Mouse (Mus musculus) left cerebral cortex, postnatal 36 days (tissue): ENCODE measurements around the gene Bid. TPM values are rescaled to one million over a fixed set of nuclear protein-coding genes. Genes with fewer than 3 reads are reported as not detected.
"Not testable (repeated sequence)": the region's sequence is repeated elsewhere in the genome, so short reads cannot be mapped to it uniquely, and the experiment has no call there.

Experiments
- DNase-seq, 2 experiments: peaks; one replicate each; pipeline ENCODE4 v3.0.0; 2021 to 2022; ENCODE audit warnings: low spot score in 2 of 2, mixed read lengths in 1 of 2
- intact Hi-C: fragments of 180-260 bp; cut with DNase I; formaldehyde crosslinking; loops from one replicate; pipeline ENCODE4 v1.15.1; 2025
- total RNA-seq, 2 experiments: library from RNA; stranded (reverse); gene quantifications; 2 replicates each; pipeline ENCODE4 v1.2.3; 2021

The Bid gene
- total RNA-seq, 2 experiments from 2014 or later = 10.0 to 12.4 TPM

DNA sequence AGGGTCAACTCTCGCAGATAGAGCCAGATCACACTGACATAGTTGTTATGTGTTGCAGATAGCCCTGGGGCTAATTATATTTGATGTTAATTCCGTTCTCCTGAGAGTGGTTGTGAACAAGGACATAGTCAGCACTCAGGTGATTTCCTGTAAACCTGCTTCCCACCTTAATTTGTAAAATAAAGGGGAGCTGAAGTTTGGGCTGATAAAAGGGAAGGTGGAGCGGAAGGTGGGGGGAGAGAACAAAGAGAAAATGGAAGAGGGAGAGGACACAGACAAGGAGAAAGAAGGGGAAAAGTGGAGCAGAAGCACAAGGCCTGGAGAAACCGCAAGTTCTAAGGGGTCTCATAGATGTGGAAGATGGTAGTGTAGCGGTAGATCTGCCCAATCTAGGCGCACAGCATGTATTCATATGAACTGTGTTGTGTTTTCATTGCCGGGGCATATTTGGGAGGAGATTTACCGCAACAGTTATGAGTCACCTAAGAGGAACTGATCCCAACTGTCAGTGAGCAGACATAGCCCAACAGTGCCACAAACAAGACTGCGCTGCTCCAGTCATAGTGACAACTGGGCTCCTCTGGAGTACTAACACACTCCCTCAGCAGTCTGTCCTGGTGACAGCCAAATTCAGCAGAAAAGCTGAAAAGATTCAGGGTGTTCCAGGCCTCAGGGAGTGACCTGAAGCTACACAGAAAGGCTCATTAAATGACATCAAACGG lies 8.6 kb downstream of the Bid start:
- intact Hi-C loops = not testable (repeated sequence)

GRCm38 (mm10) chr6:120906521-120906920 lies 10.1 kb downstream of the Bid start:
- intact Hi-C loops = no loop called here

More for the DNA sequence above, 8.6 kb downstream of the Bid start:
- DNase-seq = not testable (repeated sequence)

GRCm38 (mm10) chr6:120905111-120905510 lies 11.5 kb downstream of the Bid start:
- intact Hi-C loops = no loop called here
- no peak for DNase-seq

More at GRCm38 (mm10) chr6:120906521-120906920, 10.1 kb downstream of the Bid start:
- no peak for DNase-seq

- intact Hi-C loops = no loop called here
- no peak for DNase-seq
These were observed 12.7 kb downstream of the Bid start for GRCm38 (mm10) chr6:120903961-120904360.

DNA sequence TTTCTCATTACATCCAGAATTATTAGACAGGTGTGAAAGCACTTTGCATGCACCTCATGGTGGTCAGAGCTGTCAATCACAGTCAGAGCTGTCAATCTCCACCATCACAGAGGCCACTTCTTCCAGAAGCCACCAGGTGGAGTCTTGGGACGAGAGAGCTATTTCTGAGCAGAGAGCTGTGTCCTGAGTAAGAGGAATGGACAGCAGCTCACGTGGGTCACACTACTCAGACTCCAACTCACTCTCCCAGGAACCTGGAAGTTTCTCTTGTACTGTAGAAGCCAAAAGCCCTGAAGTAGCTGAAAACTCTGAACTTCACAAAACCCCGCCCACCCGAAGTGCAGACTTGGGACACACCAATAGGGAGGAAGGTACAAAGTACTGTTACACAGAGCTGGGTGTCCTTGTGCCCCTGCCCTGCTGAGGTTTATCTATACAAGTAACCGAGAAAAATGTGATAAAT lies 13.2 kb downstream of the Bid start:
- intact Hi-C loops = no loop called here
- DNase-seq = no peak

GRCm38 (mm10) chr6:120901776-120902645 lies 14.6 kb downstream of the Bid start:
- intact Hi-C loops = no loop called here
- no peak for DNase-seq

- intact Hi-C loops = no loop called here
- peak in 1 of 2 experiments; percentile 28 for DNase-seq
These were observed 18.3 kb downstream of the Bid start for GRCm38 (mm10) chr6:120898188-120898833.

DNA sequence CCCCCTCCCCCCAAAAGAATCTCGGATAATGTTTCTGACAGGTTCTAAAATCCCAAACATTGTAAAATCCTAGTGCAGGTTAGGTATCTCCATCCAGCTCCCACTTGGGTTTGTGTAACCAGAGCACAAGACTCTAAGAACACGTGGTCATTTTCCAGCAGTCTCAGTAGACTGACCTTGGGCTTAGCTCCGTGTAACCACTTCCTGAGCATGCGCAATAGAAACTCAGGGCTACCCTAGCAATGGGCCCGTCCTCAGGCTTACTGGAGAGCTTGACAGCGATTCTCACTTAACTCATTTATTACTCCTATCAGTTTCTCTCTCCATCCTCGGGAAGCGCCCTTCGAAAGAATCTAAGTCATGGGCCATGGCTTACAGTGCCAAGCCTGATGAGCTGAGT lies 22.1 kb downstream of the Bid start:
- DNase-seq = no peak
- intact Hi-C loops = no loop called here

- no peak for DNase-seq
- intact Hi-C loops = no loop called here
These were observed 22.6 kb downstream of the Bid start for GRCm38 (mm10) chr6:120894089-120894488.

DNA sequence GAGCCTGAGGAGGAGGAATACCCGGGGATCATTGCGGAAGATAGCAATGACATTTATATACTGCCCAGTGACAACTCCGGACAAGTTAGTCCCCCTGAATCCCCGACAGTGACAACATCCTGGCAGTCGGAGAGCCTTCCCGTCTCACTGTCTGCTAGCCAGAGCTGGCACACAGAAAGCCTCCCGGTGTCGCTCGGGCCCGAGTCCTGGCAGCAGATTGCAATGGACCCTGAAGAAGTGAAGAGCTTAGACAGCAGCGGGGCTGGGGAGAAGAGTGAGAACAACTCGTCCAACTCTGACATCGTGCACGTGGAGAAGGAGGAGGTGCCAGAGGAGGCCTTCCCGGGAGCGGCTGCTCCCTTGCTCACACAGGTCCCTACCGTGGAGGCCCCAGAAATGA lies 30.0 kb downstream of the Bid start:
- DNase-seq = no peak
- intact Hi-C loops = no loop called here

DNA sequence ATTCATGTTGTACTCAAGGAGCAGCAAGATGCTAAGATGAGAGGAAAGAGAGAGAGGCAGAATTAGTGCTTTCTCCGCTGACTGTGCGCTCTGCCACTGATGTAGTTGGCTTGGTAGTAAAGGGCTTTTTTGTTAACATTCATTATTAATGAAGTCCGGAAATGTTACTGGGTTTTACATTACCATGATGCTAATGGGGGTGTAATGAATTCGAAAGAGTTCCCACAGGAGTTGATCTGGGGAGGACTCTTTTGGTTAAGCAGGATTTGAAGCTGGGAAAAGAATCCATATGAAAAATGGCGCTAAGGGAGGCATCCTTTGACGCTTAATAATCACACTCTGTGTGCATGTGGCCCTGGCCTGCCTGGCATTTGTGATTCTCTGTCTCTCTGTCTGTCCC lies 32.2 kb downstream of the Bid start:
- DNase-seq = no peak
- intact Hi-C loops = no loop called here

GRCm38 (mm10) chr6:120879046-120879445 lies 37.6 kb downstream of the Bid start:
- no peak for DNase-seq
- intact Hi-C loops = no loop called here

DNA sequence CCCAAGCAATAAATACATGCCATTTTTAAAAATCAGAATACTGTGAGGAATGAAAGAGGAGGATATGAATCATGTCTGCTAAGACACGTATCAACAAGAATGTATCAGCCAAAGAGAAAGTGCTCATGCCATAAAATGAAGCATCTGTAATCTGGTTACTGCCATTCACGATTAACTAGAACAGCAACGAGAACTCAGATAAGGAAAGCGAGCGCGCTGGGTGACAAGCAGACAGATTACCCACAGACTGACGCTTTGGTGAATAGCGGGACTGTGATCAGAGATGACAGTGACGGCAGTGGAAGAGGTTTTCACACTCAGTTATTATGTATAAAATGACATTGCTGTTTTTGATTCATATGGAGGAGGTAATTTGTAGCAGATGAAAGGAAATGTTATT lies 42.8 kb downstream of the Bid start:
- no peak for DNase-seq
- intact Hi-C loops = no loop called here

DNA sequence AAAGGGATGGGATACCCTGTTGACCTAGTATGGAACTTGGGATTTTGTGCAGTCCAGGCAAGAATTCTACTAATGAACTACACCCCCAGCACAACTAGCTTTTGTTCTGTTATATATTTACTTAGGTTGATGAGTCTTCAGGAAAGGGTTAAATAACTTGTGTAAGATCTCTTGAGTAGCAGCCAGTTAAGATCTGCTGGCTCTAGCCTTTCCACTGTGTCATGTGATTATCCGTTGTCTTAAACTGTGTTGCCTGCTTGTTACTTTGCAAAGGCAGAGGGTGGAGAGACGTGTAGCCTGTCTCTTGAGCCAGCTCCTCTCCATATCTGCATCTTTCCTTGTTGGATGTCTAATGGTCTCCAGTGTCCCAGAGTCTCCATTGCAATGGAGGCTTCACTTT lies 45.4 kb downstream of the Bid start:
- intact Hi-C loops = no loop called here

GRCm38 (mm10) chr6:120868824-120869223 lies 47.8 kb downstream of the Bid start:
- intact Hi-C loops = no loop called here
- peak in 1 of 2 experiments; percentile 30 for DNase-seq

More for the DNA sequence above, 45.4 kb downstream of the Bid start:
- DNase-seq = no peak

DNA sequence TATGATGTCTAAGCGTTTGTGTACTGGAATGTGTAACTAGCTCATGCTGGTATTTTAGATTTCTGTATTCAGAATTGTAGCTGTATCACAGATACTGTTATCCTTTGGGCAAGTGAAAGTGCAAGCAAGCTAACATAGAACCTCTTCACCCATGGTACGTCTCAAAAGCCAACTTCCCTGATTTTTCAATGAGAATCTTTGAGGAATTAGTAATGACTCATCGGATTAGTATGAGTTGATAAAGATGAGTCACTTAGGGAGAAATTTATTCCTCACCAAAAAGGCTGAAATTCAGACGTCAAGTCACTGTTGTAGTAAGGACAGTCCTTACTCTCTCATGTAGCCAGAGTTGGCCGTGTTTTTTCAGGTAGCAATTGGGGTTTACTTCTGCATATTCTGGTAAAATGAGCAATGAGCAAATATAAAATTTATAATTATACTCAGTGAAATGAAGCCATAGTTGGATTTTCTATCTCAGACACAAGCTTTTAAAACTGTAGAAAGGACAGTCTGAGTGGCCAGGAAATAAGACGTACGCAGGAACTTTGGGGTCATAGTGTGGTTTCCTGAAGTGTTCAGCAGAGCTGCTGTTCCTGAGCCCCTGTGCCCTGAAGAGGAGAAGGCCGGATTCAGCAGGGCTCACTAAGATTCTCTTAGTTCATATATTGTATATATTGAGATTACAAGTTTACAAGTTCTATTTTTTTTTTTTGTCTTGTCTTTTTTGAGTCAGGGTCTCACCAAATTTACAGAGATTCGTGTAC lies 50.4 kb downstream of the Bid start:
- intact Hi-C loops = no loop called here
- no peak for DNase-seq

- intact Hi-C loops = no loop called here
These were observed 56.6 kb downstream of the Bid start for GRCm38 (mm10) chr6:120860079-120860478.

DNA sequence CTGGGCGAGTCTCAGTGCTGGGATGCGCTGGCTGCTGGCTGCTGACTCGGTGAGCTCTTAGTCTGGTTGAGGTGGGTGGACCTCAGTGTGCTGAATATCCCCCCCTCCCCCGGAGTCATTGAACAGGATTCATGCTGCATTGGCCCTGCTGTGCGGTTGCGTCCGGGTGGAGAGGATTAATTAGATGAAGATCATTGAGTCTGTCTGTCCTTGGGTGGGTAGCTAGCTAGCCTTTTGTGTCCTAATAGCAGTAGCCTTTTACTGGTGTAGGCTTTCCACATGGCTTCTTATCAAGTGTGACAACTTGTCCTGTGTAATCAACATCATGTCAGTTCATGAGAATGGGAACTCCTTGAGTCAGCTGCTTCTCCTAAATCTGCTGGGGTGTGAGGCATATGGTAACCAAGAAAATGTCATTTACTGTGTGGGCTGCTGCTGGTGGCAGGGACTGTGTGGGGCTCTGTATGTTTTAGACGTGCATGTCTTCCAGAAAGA lies 58.4 kb downstream of the Bid start:
- intact Hi-C loops = no loop called here
- DNase-seq = peak; percentile 54 to 57

More at GRCm38 (mm10) chr6:120860079-120860478, 56.6 kb downstream of the Bid start:
- no peak for DNase-seq

GRCm38 (mm10) chr6:120854413-120854812 lies 62.2 kb downstream of the Bid start:
- intact Hi-C loops = no loop called here
- DNase-seq = no peak
